Mouse (Mus musculus) cerebellum, adult 8-10 months (tissue): ENCODE data around the gene Akna.

Experiments used
- DNase-seq: peaks from one replicate; pipeline ENCODE4 v3.0.0; 2022

Gene Akna

GRCm38 (mm10) chr4:63403040-63403959 is at the start of gene Akna:
TSS of gene Akna (minus strand) at chr4:63403354.
- DNase-seq, result peak; percentile 9

GRCm38 (mm10) chr4:63452555-63452954 is 49.4 kb upstream of the Akna start:
- no peak for DNase-seq

- no peak for DNase-seq
Measured at GRCm38 (mm10) chr4:63450551-63450950, 47.4 kb upstream of the Akna start.

GRCm38 (mm10) chr4:63444362-63445066 is 41.4 kb upstream of the Akna start:
- DNase-seq, result no peak

- no peak for DNase-seq
Measured at GRCm38 (mm10) chr4:63443101-63443500, 39.9 kb upstream of the Akna start.

GRCm38 (mm10) chr4:63441616-63442015 is 38.5 kb upstream of the Akna start:
- DNase-seq, result peak; percentile 27

GRCm38 (mm10) chr4:63440262-63440661 is 37.1 kb upstream of the Akna start:
- no peak for DNase-seq

GRCm38 (mm10) chr4:63437968-63438367 is 34.8 kb upstream of the Akna start:
- DNase-seq, result no peak

GRCm38 (mm10) chr4:63437119-63437815 is 34.1 kb upstream of the Akna start:
- no peak for DNase-seq

- no peak for DNase-seq
Measured at GRCm38 (mm10) chr4:63435402-63435801, 32.2 kb upstream of the Akna start.

GRCm38 (mm10) chr4:63431098-63431497 is 27.9 kb upstream of the Akna start:
- DNase-seq, result no peak

- DNase-seq, result no peak
Measured at GRCm38 (mm10) chr4:63430357-63430756, 27.2 kb upstream of the Akna start.

GRCm38 (mm10) chr4:63426308-63426707 is 23.2 kb upstream of the Akna start:
- no peak for DNase-seq

- no peak for DNase-seq
Measured at GRCm38 (mm10) chr4:63423811-63424210, 20.7 kb upstream of the Akna start.

GRCm38 (mm10) chr4:63423231-63423630 is 20.1 kb upstream of the Akna start:
- DNase-seq, result no peak

- DNase-seq, result no peak
Measured at GRCm38 (mm10) chr4:63420143-63420920, 17.2 kb upstream of the Akna start.

- DNase-seq, result no peak
Measured at GRCm38 (mm10) chr4:63418270-63418669, 15.1 kb upstream of the Akna start.

- DNase-seq, result peak; percentile 69
Measured at GRCm38 (mm10) chr4:63417318-63417957, 14.3 kb upstream of the Akna start.

GRCm38 (mm10) chr4:63414951-63415350 is 11.8 kb upstream of the Akna start:
- no peak for DNase-seq

- no peak for DNase-seq
Measured at GRCm38 (mm10) chr4:63411222-63411621, 8.1 kb upstream of the Akna start.

GRCm38 (mm10) chr4:63410583-63410934 is 7.4 kb upstream of the Akna start:
- peak; percentile 41 for DNase-seq

GRCm38 (mm10) chr4:63409908-63410582 is 6.9 kb upstream of the Akna start:
- DNase-seq, result no peak
